1 mouse cellular context compared by ENCODE assay signal in the genomic region with DNA sequence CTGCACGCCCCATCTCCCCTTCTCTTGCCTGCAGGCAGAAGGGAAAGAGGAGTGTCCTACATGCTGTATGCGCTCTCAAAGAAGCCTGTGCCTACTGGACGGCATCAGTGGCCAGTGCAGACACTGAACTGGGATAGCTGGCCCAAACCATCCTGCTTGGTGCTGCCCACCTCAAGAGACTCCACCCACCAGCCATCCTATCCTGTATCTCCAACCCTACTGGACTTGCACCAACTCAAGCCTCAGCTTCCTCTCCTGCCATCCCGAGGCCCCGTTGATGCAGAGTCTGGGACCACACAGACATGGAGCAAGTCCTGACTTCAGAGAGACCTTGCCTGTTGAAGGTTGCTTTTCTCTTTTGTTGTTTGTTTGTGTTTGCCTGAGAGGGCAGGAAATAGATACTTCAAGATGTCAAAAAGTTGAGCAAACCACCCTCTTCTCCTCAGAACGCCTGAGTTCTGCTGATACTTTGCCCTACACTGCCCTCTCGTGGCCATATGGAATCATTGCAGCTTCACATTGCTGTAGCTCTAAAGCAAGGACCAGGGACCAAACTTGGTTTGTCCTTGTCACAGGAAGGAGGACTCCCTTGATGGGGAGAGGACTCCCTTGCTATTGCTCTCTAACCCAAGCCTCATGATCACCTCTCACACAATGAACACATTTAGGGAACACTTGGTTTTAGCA.
TF ChIP-seq lines count a peak whose summit lies in the region.

No protein-coding gene starts in this region.

TF ChIP-seq in CH12.LX, 34 proteins besides CTCF, POLR2A, EP300 and RAD21 (continued from another document):
- no peak for TF ChIP-seq PAX5 (IDR thresholded peaks at IDR 0.05; ENCODE audit: low read length)
- TF ChIP-seq IRF4 (IDR thresholded peaks at IDR 0.05; ENCODE audit: low read depth, low read length), result no peak
- TF ChIP-seq E2F4 (IDR thresholded peaks at IDR 0.05; ENCODE audit: insufficient replicate concordance, low read depth, low read length), result no peak
- peak; percentile 50; the same call in 1 of the 2 replicates for TF ChIP-seq NELFE (IDR thresholded peaks at IDR 0.05; ENCODE audit: low read depth, low read length)
- no peak for TF ChIP-seq ZKSCAN1 (IDR thresholded peaks at IDR 0.05; ENCODE audit: borderline replicate concordance, low read depth, low read length)
- no peak for TF ChIP-seq POLR2AphosphoS2 (IDR thresholded peaks at IDR 0.05; ENCODE audit: low read depth, low read length)
- TF ChIP-seq ZC3H11A (IDR thresholded peaks at IDR 0.05; ENCODE audit: low read depth, low read length), result peak; percentile 78
- TF ChIP-seq JUND (conservative IDR thresholded peaks at IDR 0.05; ENCODE audit: low read depth, low read length), result 0 out of 2 replicates have a peak, but pooled peaks have one; percentile 27
TF ChIP-seq in CH12.LX: peak in this region for 6.
